Mouse (Mus musculus) liver, postnatal 0 days (tissue): Measurements from ENCODE around the gene 4930447C04Rik.

Experiments used
- CTCF ChIP-seq: sonication (generic); IDR thresholded peaks from 2 replicates; pipeline ENCODE4 v1.5.1; 2016; ENCODE audit warnings: antibody characterized with exemption, low read depth
- EP300 ChIP-seq: IDR thresholded peaks from 2 replicates; pipeline ENCODE4 v1.6.1; 2016; ENCODE audit warnings: antibody characterized with exemption, low read depth, mild to moderate bottlenecking

DNA sequence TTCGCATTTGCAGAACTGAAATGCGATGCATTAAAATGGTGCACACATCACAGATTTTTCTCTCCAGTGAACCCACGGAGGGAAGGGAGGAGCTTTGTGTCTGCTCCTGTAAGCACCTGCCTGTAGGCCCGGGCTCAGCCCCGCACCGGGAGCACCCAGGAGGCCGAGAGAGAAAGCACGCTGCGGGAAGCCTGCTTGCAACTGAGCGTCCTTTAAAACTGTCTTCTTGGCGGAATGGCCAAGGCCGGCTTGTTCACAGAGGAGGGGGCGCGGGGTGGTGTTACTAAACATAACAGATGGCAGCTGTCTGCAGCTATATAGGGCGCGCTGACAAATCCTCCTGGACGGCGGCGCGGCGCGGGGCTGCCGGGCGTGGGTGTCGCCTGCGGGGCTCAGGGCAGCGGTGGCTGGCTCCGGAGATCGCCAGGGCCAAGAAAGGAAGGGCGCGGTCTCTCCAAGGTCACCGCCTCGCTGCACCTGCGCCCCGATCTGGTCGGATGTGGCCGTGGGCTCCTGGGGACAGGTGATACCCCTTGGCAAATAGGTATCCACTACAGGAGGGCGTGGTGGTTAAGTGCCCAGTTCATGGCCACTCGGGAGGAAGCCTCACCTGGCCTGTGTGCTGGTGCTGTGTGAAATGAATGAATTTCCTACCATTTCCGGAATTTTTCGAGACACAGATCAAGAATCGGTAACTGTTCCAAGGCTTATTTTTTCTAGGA, 108.7 kb downstream of the 4930447C04Rik start:
- TF ChIP-seq CTCF = no peak
- no peak for TF ChIP-seq EP300
